Mouse (Mus musculus) lung, adult 2 months (tissue): ENCODE data around the gene Rnft2.

Experiments used
- CTCF ChIP-seq: fragments of 200-500 bp; IDR thresholded peaks from 2 replicates; pipeline ENCODE4 v1.5.1; 2011; ENCODE audit warnings: mild to moderate bottlenecking, low read length, control low read depth; ENCODE audit not compliant: insufficient read depth
- POLR2A ChIP-seq: fragments of 200-500 bp; IDR thresholded peaks from 2 replicates; pipeline ENCODE4 v1.6.1; 2011; ENCODE audit warnings: low read depth, mild to moderate bottlenecking, control low read depth, low read length, borderline replicate concordance; ENCODE audit errors: extremely low read depth

GRCm38 (mm10) chr5:118204675-118205440 lies 40.1 kb downstream of the Rnft2 start:
- TF ChIP-seq POLR2A (no peak), CTCF (no peak)
